Mouse (Mus musculus): ENCODE data around the gene Malrd1. TPM values are rescaled to one million over a fixed set of nuclear protein-coding genes. Genes with fewer than 3 reads are reported as not detected.

The Malrd1 gene
- total RNA-seq, 2 experiments from 2014 or later: not detected

DNA sequence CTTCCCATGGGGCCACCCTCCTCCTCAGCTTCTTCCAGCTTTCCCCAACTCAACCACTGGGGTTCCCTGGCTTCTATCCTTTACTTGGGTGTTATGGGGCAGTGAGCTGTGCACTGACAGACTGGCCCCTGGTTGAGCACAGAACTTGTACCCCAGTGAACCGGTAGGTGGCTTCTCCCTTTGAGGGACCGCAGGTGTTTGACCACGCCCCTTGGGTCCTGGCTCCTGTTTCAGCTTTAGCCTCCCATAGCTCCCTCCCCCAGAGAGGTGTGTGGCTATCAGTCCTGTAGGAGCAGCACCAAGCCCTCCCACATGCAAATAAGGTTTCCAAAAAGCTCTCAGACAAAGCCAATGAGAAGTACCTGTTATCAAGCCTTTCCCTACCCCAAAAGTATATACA lies 584.4 kb downstream of the Malrd1 start:
- Histone ChIP-seq H3K27ac (no peak overlapping the region), H3K4me3 (no peak overlapping the region)
- intact Hi-C loops (cut with DNase I): no loop called here
- DNase-seq (ENCODE audit: extremely low spot score in 1 of 2, low spot score in 2 of 2): no peak
- no peak for TF ChIP-seq CTCF (IDR thresholded peaks at IDR 0.05)

DNA sequence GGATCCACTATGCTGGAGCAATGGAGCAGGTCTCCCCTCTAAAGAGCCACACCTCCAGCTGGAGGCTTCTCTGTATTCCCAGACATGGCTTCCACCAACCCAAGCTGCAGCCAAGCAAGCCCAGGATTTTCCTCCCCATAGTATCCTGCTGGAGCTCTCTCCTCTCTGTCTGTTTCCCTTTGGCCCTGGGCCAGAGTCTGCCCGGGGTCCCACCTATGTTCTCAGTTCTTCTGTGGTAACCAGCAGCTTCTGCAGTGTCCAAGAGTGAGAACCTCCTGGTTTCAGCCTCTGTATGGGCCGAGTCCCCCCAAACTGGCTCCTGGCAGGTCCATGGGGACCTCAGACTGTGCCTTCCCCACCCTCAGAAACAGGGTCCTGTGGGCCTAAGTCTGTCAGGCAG lies 587.1 kb downstream of the Malrd1 start:
- no peak overlapping the region for H3K4me3 ChIP-seq
- no peak for TF ChIP-seq CTCF (IDR thresholded peaks at IDR 0.05)
- intact Hi-C loops (cut with DNase I): no loop called here
- DNase-seq (ENCODE audit: extremely low spot score in 1 of 2, low spot score in 2 of 2): no peak
- no peak overlapping the region for H3K27ac ChIP-seq

DNA sequence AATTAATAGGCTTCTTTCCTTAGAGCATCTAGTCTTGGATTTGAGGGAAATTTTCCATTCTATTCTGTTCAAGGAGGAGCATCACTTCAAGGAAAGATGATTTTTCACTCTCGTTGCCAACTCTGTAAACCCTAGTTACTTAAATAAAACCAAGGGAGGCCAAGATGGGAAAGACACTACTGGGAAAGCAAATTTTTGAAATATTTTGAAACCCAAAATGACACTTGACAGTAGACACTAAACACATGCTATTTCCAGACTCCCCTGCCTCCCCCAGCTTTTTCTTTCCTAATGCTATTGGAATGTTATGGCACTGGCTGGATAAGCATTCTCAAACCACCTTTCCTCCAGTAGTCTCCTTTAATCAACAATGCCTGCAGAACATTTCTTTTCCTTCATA lies 621.7 kb downstream of the Malrd1 start:
- no peak overlapping the region for H3K4me3 ChIP-seq
- DNase-seq (ENCODE audit: extremely low spot score in 1 of 2, low spot score in 2 of 2): no peak
- no peak for TF ChIP-seq CTCF (IDR thresholded peaks at IDR 0.05)
- intact Hi-C loops (cut with DNase I): no loop called here
- no peak overlapping the region for H3K27ac ChIP-seq

DNA sequence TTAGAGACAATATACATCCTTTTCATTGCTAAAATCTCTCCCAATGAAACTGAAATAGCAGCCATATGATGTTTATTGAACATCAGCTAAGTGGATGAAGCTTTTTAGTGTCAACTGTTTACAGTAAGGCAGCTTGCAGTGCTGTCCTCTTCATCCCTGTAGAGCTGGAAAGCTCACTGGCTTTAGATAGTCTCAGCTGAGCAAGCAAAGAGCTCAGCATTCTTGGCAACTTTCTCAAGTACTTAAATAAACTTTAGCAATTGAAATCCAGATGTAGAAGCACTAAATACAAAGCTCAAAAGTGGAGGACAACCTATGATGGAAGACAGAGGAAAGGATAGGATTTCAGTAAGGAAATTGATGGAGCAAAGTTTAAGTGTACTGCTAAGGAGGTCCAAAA lies 626.3 kb downstream of the Malrd1 start:
- no peak for TF ChIP-seq CTCF (IDR thresholded peaks at IDR 0.05)
- intact Hi-C loops (cut with DNase I): no loop called here
- H3K27ac ChIP-seq: no peak overlapping the region
- no peak for DNase-seq (ENCODE audit: extremely low spot score in 1 of 2, low spot score in 2 of 2)
- no peak overlapping the region for H3K4me3 ChIP-seq

DNA sequence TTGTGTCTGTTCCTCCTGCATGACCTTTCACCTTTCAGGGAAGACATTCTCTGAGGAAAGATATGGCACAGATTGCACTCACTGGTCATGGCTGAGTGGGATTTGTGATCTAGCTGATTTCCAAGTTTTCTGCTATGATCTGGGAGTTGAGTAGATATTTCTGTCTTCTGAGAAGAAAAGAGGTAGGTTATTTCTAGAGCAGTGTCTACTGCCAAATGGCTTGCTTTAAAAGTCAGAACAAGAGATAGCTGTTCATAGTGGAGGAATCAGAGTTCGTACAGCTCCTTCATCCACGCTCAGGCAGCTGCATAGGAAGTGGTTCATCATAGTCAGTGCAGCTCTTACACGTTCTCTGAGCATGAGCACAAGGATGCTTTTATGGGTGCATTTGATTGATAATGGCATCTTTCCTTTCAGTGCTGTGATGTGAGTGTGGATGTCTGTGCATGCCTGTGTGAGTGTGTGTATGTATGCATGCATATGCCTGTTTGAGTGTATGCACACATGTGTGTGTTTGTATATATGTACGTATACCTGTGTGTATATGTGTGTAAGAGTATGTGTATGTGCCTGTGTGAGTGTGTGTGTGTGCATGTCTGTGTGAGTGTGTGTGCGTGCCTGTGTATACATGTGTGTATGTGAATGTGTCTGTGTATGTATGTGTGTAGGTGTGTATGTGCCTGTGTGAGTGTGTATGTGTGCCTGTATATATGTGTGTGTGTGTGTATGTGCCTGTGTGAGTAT lies 637.1 kb downstream of the Malrd1 start:
- no peak overlapping the region for H3K4me3 ChIP-seq
- DNase-seq (ENCODE audit: extremely low spot score in 1 of 2, low spot score in 2 of 2): peak; percentile 7 to 13
- peak overlapping the region; percentile 75 for H3K27ac ChIP-seq
- intact Hi-C loops (cut with DNase I): loop anchor here (1.0 to 5.0 kb wide), 2 partner anchors 65 to 194 kb away; partner anchors contain the start of gene Plxdc2
- TF ChIP-seq CTCF (IDR thresholded peaks at IDR 0.05): no peak

DNA sequence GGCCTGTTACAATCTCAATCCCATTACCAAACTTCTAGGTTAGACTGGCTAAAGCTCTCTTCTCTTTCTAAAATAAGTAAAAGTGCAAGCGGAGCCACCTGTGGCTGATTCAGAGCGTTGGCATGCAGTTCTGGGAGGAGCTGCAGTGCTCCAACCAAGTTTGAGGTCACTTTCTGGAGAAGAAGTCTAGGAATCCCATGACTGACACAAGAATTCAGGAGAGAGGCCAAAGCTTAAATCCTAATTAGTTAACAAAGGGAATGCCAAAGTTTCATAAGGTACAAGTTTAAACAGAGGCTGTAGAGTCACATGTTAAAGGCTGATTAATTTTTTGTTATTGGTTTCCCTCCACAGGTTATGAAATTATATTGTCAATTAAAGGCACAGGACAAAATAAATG lies 642.3 kb downstream of the Malrd1 start:
- intact Hi-C loops (cut with DNase I): no loop called here
- no peak for TF ChIP-seq CTCF (IDR thresholded peaks at IDR 0.05)
- H3K4me3 ChIP-seq: no peak overlapping the region
- DNase-seq (ENCODE audit: extremely low spot score in 1 of 2, low spot score in 2 of 2): no peak
- H3K27ac ChIP-seq: no peak overlapping the region

DNA sequence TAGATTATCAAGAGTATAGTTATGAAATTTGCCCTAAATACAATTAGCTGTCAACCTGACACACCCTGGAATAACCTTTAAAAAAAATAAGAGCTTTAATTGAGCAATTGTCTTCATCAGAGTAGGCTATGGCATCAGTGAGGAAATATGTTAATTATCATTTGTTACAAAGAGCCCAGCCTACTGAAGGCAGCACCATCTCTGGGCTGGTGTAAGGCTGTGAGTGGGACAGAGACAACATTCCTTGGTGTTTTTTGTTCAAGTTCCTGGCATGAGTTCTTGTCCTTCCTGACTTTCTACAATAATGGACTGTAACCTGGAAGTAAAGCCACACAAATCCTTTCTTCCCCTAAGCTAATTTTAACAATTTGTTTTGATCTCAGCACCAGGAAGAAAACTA lies 645.8 kb downstream of the Malrd1 start:
- no peak for DNase-seq (ENCODE audit: extremely low spot score in 1 of 2, low spot score in 2 of 2)
- no peak for TF ChIP-seq CTCF (IDR thresholded peaks at IDR 0.05)
- Histone ChIP-seq H3K4me3 (no peak overlapping the region), H3K27ac (no peak overlapping the region)
- intact Hi-C loops (cut with DNase I): no loop called here

DNA sequence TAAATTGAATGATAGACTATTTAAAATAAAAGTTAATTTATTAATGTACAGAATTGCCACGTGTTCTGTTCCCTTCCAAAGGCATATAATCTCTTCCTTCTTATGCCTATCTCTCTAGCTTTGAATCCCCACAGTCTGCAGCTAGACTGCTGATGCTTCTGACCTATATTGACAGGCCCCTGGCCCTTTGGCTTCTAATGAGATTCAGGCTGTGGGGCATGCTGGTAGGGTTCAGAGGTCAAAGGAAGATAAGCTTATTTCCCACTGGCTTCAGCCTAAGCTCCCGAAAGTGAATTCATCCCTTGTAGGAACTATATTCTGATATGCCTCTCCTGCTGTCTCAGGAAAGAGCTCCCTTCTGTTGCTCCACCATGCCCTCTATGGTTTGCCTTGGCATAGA lies 647.1 kb downstream of the Malrd1 start:
- intact Hi-C loops (cut with DNase I): no loop called here
- no peak overlapping the region for H3K4me3 ChIP-seq
- no peak overlapping the region for H3K27ac ChIP-seq
- DNase-seq (ENCODE audit: extremely low spot score in 1 of 2, low spot score in 2 of 2): no peak
- no peak for TF ChIP-seq CTCF (IDR thresholded peaks at IDR 0.05)

DNA sequence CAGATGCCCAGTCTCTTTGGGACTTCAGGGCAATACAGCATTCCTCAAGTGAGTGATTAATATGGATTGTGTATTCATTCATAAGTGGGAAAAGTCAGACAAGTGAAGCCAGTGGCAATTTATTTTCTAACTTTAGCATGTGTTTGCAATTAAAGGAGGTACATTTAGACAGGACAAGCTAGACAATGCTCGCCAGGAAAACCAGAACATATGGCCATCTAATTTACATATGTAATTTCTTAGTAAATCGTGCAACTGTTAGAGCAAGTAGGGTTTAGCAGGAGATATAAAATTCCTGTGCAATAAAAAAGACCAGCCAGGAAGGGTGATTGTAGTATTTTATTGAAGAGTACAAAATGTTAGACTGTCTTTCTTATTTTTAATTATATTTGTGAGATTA lies 655.9 kb downstream of the Malrd1 start:
- H3K4me3 ChIP-seq: no peak overlapping the region
- intact Hi-C loops (cut with DNase I): no loop called here
- no peak for TF ChIP-seq CTCF (IDR thresholded peaks at IDR 0.05)
- no peak overlapping the region for H3K27ac ChIP-seq
- no peak for DNase-seq (ENCODE audit: extremely low spot score in 1 of 2, low spot score in 2 of 2)

DNA sequence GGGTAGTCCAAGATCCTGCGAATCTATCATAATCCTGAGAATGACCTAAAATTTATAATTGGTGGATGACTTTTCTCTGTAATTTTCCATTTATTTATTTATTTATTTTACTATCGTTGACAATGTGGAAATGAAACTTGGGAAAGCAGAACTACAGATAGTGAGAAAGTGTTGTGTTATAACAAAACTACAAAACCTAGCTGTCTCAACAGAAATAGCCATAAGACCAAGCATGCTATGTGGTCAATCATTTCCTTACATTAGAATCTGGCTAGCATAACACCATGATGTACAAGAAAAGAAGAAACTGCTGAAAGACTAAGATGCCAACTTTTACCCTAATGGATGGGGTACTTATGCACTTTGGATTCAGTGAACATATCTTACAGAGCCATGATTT lies 656.9 kb downstream of the Malrd1 start:
- TF ChIP-seq CTCF (IDR thresholded peaks at IDR 0.05): no peak
- intact Hi-C loops (cut with DNase I): no loop called here
- no peak overlapping the region for H3K4me3 ChIP-seq
- no peak for DNase-seq (ENCODE audit: extremely low spot score in 1 of 2, low spot score in 2 of 2)
- no peak overlapping the region for H3K27ac ChIP-seq

DNA sequence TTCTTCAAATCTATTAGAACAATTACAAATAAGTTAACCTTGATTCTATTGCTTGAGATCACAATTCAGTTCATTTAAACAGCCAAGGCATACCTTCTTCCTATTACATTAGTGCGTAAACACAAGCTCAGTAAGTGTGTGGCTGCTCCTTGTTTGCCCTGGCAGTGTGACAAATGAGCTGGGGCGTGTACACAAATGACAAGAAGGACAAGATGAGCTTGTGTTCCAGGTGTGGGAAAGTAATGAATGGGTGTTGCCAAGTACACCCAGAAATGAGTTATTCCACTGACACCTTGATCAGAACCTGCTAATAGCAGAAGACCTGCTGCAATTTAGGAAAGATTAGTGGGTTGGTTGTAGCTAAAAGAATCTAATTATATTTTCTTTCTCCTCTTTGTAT lies 683.7 kb downstream of the Malrd1 start:
- TF ChIP-seq CTCF (IDR thresholded peaks at IDR 0.05): no peak
- Histone ChIP-seq H3K27ac (no peak overlapping the region), H3K4me3 (no peak overlapping the region)
- intact Hi-C loops (cut with DNase I): no loop called here
- DNase-seq (ENCODE audit: extremely low spot score in 1 of 2, low spot score in 2 of 2): no peak

DNA sequence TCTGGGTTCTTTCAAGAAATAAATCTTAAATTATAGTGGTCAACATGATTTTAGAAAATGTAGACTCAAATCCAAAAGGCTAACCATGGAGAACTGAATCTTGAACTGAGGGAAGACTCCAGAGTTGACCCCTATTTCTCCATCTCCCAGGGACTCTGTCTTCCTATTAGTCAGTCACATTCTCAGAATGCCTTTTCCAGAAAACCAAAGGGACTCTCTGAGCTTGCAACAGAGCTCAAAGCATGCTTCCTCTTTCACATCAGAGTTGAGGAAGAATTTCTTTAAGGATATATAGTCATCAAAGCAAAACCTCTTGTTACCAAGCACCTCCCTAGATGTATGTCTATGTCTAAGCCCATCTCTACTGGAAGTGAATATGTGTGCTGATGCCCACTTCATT lies 686.5 kb downstream of the Malrd1 start:
- intact Hi-C loops (cut with DNase I): no loop called here

DNA sequence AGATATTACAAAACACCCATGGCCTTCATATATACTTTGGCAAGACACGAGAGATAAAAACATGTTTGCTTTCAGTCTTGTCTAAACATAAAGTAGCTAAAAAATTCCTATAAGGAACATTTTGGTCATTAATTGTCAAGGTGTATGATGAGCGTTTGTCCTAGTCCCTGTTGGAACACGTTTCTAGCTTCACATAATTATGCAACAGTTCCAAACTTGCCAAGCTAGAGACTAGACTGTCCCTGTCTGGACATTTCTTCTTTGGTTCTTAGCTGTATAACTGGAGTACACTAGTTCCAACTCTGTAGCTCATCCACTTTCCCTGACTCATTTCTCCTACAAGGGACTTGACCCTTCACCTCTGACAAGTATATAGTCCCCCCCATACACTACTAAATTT lies 687.8 kb downstream of the Malrd1 start:
- intact Hi-C loops (cut with DNase I): no loop called here
- no peak overlapping the region for H3K27ac ChIP-seq
- no peak overlapping the region for H3K4me3 ChIP-seq
- DNase-seq (ENCODE audit: extremely low spot score in 1 of 2, low spot score in 2 of 2): no peak
- TF ChIP-seq CTCF (IDR thresholded peaks at IDR 0.05): no peak

More for the DNA sequence above, 686.5 kb downstream of the Malrd1 start:
- Histone ChIP-seq H3K4me3 (no peak overlapping the region), H3K27ac (no peak overlapping the region)
- TF ChIP-seq CTCF (IDR thresholded peaks at IDR 0.05): no peak
- no peak for DNase-seq (ENCODE audit: extremely low spot score in 1 of 2, low spot score in 2 of 2)

Data from left cerebral cortex, adult 2 months (tissue).